Mouse (Mus musculus): Measurements from ENCODE around the gene Uox.

The Uox gene

GRCm38 (mm10) chr3:146621966-146622365, 51.7 kb downstream of the Uox start:
- no peak for DNase-seq (ENCODE audit: low spot score)

- no peak for DNase-seq (ENCODE audit: low spot score)
Observed at GRCm38 (mm10) chr3:146625766-146626165, 55.5 kb downstream of the Uox start.

GRCm38 (mm10) chr3:146628227-146628982, 58.2 kb downstream of the Uox start:
- DNase-seq (ENCODE audit: low spot score) = no peak

- DNase-seq (ENCODE audit: low spot score) = no peak
Observed at GRCm38 (mm10) chr3:146632506-146632905, 62.3 kb downstream of the Uox start.

- no peak for DNase-seq (ENCODE audit: low spot score)
Observed at GRCm38 (mm10) chr3:146641818-146642427, 71.7 kb downstream of the Uox start.

- DNase-seq (ENCODE audit: low spot score) = no peak
Observed at GRCm38 (mm10) chr3:146649311-146649894, 79.2 kb downstream of the Uox start.

GRCm38 (mm10) chr3:146650716-146651115, 80.5 kb downstream of the Uox start:
- no peak for DNase-seq (ENCODE audit: low spot score)

- no peak for DNase-seq (ENCODE audit: low spot score)
Observed at GRCm38 (mm10) chr3:146651217-146651616, 81.0 kb downstream of the Uox start, which contains the start of gene 4930503B20Rik. 4930503B20Rik (minus strand) TSS chr3:146651317.

- no peak for DNase-seq (ENCODE audit: low spot score)
Observed at GRCm38 (mm10) chr3:146652431-146652830, 82.2 kb downstream of the Uox start.

GRCm38 (mm10) chr3:146653692-146654091, 83.5 kb downstream of the Uox start:
- no peak for DNase-seq (ENCODE audit: low spot score)

- DNase-seq (ENCODE audit: low spot score) = peak; percentile 11
Observed at GRCm38 (mm10) chr3:146655111-146655577, 84.9 kb downstream of the Uox start.

- no peak for DNase-seq (ENCODE audit: low spot score)
Observed at GRCm38 (mm10) chr3:146657433-146657832, 87.2 kb downstream of the Uox start.

GRCm38 (mm10) chr3:146658061-146658639, 87.9 kb downstream of the Uox start:
- no peak for DNase-seq (ENCODE audit: low spot score)

GRCm38 (mm10) chr3:146659321-146659720, 89.1 kb downstream of the Uox start:
- DNase-seq (ENCODE audit: low spot score) = no peak

- no peak for DNase-seq (ENCODE audit: low spot score)
Observed at GRCm38 (mm10) chr3:146661001-146661400, 90.8 kb downstream of the Uox start.

GRCm38 (mm10) chr3:146661907-146662306, 91.7 kb downstream of the Uox start:
- DNase-seq (ENCODE audit: low spot score) = no peak

- DNase-seq (ENCODE audit: low spot score) = no peak
Observed at GRCm38 (mm10) chr3:146671121-146671520, 100.9 kb downstream of the Uox start.

GRCm38 (mm10) chr3:146675101-146675500, 104.9 kb downstream of the Uox start:
- DNase-seq (ENCODE audit: low spot score) = no peak

- DNase-seq (ENCODE audit: low spot score) = no peak
Observed at GRCm38 (mm10) chr3:146676193-146676592, 106.0 kb downstream of the Uox start.

- no peak for DNase-seq (ENCODE audit: low spot score)
Observed at GRCm38 (mm10) chr3:146679646-146680045, 109.4 kb downstream of the Uox start.

GRCm38 (mm10) chr3:146680625-146681024, 110.4 kb downstream of the Uox start:
- no peak for DNase-seq (ENCODE audit: low spot score)

- no peak for DNase-seq (ENCODE audit: low spot score)
Observed at GRCm38 (mm10) chr3:146681696-146682095, 111.5 kb downstream of the Uox start.
